Mouse (Mus musculus): Measurements from ENCODE around the gene Bod1.

Gene Bod1

GRCm38 (mm10) chr11:31671354-31672169, at the start of gene Bod1:
Gene Bod1 (minus strand): TSS chr11:31671885.
- in situ Hi-C loops (cut with MboI, MseI): loop anchor here (10.0 kb wide), 1 partner anchor 483 kb away; no protein-coding TSS in a partner anchor

DNA sequence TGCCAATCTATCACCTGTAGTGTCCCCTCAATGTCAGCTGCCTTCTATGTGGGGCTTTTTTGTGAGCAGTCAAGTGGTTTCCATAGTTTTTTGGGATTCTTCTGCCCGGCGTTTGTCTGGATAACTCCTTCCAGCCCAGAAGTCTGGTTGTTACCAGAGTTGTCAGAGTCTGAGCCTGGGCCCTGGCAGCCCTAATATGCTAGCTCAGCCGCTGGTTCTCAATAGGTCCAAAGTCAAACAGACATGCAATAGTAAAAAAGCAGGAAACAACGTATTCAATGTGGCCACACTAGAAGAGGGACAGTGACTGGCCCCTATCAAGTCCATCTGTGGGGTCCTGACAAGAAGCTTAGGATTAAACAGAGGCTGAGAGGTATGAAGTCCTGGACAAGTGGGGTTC, 47.4 kb upstream of the Bod1 start:
- in situ Hi-C loops (cut with MboI, MseI): no loop called here

DNA sequence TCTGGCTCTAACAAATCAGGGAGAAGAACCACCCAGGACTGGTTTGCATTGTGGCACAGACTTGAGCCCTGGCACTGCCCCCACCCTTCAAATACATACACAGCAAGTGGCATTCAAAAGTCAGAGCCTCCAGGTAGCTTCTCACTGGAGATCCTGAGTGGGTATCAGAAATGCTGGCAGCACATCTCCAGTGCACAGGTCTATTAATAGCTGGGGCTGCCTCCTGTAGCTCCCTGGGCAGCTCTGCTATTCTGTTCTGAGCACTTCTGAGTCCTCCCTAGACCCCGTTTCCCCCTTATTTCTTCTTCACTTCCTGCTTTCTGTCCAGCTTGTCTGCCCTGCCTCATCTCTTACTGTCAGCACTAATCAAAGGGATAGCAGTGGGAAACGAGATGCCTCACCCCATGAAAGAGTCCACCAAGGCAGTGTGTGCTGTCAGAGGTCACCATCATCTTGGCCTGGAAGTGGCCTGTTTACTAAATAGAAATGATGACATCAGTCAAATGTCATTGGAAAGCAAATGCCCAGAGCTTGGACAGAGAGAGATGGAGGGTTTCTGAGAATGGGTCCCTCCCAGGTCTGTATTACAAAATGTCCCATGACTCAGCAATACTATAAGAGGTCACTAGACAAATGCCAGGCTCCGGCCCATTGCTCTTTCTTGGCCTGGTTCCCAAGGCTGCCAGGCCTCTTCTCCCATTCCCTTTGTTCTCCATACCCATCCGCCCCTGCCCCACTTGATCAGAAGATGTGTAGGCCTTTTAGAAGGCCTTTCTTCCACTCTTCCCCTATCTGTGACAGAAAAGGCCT, 46.4 kb upstream of the Bod1 start:
- in situ Hi-C loops (cut with MboI, MseI): no loop called here

GRCm38 (mm10) chr11:31713641-31714121, 42.0 kb upstream of the Bod1 start:
- in situ Hi-C loops (cut with MboI, MseI): no loop called here

DNA sequence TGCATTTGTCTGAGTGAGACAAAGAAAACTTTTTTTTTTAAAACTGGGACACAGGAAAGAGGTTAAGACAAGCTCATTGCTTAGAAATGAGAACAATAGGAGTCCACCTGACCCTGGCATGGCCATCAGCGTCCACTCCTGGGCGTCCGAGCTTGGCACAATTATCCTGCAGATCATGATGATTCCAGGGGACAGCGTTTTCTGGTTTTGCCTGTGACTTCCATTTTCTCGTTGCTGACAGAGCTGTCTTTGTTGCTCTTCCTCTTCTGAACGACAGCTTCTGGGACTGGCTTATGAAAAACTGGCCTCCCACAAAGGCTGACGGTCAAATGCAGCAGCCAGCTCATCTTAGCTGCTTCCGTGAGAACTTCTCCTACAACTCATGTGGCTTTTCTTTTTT, 41.4 kb upstream of the Bod1 start:
- in situ Hi-C loops (cut with MboI, MseI): no loop called here

DNA sequence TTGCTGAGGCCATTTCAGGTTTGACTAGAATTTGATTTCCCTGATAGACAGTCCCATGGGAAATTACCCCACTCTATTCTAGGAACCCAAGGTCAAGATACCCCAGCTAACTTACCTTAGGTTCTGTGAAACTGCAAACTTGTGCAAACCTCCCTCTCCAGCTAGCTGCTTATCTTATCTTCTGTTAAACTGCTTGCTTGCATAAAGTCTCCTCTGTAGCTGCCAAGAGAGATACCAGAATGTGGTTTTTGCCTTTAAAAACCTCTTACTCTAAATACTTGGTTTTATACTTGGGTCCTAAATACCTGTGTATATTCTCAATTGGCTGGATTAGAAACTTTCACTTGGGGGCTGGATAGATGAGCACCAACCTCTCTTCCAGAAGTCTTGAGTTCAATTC, 36.1 kb upstream of the Bod1 start:
- in situ Hi-C loops (cut with MboI, MseI): no loop called here

DNA sequence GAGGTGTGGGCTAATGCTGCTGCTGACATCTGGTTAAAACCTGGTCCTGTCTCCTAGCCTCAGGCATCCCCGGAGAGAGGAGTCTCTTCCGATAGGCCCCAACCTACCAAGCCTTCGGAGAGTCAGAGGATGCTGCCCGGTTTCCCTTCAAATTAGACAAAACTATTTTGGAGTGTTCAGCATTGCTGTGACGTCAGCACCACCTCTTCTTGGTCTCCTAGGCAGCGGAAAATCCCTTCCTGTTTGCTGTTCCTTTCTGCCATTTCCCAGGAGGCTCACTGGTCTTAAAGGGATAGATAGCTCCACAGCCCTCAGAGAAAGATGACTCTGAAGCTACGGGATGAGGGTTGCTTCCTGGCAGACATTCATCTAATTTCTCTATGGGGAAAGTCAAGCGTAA, 31.5 kb upstream of the Bod1 start:
- in situ Hi-C loops (cut with MboI, MseI): no loop called here

- in situ Hi-C loops (cut with MboI, MseI): no loop called here
Observed at GRCm38 (mm10) chr11:31701901-31702300, 30.2 kb upstream of the Bod1 start.

DNA sequence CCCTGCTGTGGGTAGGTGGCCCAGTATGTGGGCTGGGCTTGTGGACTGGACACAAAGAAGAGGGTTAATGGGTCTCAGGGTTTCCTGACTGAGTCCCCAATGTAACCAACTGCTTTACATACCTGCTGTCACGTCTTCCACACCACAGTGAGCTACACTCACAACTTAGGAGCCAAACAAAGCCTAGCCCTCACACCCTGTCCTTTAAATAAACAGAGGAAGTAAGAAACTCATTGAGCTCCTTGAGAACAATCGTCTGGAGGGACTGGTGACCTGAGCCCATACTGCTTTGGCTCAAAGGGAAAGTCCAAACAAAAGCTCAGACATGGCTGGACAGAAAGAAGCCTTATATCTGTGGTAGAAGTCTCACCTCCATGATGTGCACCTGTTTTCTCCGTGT, 27.8 kb upstream of the Bod1 start:
- in situ Hi-C loops (cut with MboI, MseI): no loop called here

DNA sequence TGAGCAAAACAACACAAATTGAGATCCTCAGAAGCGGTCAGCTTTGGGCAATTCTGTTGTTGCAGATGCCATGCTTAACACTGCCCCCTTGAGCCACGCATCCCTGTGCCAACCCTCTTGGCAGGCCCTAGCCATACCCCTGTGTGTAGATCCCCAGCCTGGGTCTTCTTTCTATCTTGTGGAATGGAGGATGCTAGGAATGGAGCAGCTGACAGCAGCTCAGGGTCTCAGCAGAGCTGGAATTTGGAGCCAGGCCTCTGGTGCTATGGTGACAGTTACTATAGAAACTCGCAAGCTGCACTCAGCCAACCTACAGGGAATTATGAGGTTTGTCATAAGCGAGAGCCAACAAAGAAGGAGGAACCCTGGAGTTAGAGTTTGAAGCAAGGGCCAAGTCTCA, 23.1 kb upstream of the Bod1 start:
- in situ Hi-C loops (cut with MboI, MseI): no loop called here

- in situ Hi-C loops (cut with MboI, MseI): no loop called here
Observed at GRCm38 (mm10) chr11:31694109-31694508, 22.4 kb upstream of the Bod1 start.

GRCm38 (mm10) chr11:31693322-31693721, 21.6 kb upstream of the Bod1 start:
- in situ Hi-C loops (cut with MboI, MseI): no loop called here

GRCm38 (mm10) chr11:31688956-31689355, 17.3 kb upstream of the Bod1 start:
- in situ Hi-C loops (cut with MboI, MseI): no loop called here

GRCm38 (mm10) chr11:31684913-31685567, 13.4 kb upstream of the Bod1 start:
- in situ Hi-C loops (cut with MboI, MseI): no loop called here

DNA sequence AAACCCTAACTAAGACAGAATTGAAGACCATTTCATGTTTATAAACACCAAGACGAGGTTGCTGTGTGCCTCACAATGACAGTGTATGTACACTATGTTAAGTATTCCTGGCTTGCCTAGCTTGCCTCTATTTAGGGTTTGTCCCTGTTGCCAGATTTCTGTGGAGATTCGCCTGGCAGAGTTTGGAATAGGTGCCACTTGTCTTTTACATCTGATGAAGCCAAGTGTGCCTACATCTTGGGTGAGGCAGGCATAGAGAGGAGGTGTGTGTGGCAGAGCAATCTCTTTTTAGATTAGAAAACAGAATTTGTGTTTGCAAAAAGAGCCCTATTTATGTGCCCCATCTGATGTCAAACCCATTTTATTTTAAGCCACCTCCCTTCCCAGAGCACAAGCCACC, 12.4 kb upstream of the Bod1 start:
- in situ Hi-C loops (cut with MboI, MseI): no loop called here

DNA sequence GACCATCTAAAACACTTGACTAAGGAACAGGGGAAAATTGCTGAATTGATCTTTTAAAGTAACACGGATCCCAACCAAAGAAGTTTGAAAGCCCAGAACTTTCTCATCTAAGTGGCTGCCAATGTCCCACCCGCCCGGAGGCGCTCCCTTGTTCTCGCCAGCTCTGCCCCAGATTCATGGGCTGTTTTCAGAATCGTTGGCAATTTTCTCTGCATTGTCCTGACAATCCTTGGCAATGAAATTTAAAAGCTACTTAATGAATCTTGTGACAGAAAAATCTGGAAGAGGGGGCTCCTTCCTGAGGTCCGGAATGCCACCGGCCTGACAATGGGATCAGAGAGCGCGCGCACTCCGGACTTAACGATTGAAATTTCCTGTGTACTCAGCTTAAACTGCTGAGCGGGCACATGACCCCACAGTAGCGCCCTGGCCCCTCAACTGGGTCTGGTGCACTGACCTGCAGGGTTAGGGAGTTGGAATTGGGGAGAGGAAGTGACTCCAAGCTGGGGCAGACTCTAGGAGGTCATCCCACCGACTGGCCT, 8.2 kb upstream of the Bod1 start:
- in situ Hi-C loops (cut with MboI, MseI): loop anchor here (5.0 to 10.0 kb wide), 2 partner anchors 267 to 475 kb away; no protein-coding TSS in a partner anchor

DNA sequence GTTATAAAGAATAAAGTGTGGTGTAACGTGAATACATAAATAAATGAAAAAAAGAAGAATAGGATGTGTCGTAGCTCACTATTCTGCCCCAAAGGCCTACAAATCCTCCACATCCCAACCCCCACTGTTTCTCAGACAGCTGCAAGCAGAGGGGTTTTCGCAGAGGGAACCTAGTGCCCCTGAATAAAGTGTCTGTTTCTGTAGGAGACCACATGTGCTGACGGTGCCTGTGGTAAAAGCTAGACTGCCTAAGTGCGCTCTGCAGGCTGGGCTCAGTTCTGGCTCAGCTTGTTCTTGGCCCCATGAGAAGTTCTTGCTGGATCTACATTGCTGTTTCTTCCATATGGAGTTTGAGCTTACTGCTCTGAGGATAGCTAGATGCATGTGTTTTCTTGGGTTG, 5.6 kb upstream of the Bod1 start:
- in situ Hi-C loops (cut with MboI, MseI): loop anchor here (5.0 to 10.0 kb wide), 2 partner anchors 270 to 477 kb away; no protein-coding TSS in a partner anchor

GRCm38 (mm10) chr11:31676661-31677252, 5.1 kb upstream of the Bod1 start:
- in situ Hi-C loops (cut with MboI, MseI): loop anchor here (5.0 to 10.0 kb wide), 2 partner anchors 271 to 478 kb away; no protein-coding TSS in a partner anchor

DNA sequence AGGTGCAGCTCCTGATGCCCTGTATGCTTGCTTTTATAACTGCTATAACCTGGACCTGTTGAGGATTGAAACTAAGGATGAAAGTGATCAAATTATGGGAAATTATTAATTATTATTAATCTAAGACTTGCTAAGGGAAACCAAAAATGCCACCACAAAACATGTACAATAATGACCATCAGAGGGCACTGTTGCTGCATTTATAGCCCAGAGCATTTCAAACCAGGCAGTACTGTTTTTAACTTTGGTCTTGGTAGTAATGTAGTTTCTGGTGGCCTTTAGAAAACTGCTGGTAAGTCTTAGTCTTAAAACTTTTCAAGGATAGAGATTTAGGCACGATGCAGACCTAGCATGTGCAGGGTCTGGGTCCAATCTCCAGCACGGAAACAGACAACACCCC, 3.7 kb upstream of the Bod1 start:
- in situ Hi-C loops (cut with MboI, MseI): loop anchor here (5.0 to 10.0 kb wide), 2 partner anchors 272 to 479 kb away; no protein-coding TSS in a partner anchor

DNA sequence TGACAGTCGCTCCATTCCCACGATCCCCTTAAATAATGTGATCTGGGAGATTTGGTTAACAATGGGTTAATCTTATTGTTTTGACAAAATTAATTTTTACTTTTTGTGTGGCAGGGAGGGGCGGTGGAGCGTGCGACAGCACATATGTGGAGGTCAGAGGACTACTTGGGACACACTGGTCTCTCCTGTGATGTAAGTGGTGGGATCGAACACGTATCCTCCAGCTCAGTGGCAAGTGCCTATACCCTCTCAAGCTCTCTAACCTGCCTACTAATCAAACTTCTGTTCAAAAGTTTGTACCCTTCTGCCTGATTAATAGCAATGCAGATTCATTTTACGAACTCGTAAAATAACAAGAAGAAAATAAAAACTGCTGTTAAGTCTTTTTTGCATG, 482 bp upstream of the Bod1 start:
- in situ Hi-C loops (cut with MboI, MseI): loop anchor here (10.0 kb wide), 1 partner anchor 483 kb away; no protein-coding TSS in a partner anchor

DNA sequence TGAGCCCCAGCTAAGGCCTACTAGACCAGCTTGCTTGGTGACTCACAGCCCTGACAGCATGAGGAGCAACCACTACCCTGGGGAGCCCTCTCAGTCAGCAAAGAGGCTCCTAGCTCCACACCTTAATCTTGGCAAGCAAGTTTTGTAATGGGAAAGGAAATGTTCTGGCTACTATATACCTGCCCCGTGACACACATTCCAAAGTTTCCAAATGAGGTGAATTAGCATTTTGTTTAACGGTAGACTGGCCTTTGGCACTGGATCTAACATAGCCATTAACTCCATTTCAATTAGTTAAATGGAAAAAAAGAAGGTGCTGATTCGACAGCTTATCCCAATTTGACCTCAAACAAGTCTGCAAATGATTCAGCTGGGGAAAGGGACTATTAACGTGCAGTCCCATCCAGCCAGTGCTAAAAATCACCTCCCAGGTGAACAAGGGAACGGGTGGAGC, 1.2 kb downstream of the Bod1 start:
- in situ Hi-C loops (cut with MboI, MseI): loop anchor here (10.0 kb wide), 1 partner anchor 484 kb away; no protein-coding TSS in a partner anchor

Measured in regulatory T cell (primary cell).